Mouse (Mus musculus): ENCODE data around the gene Stox1. TPM values are rescaled to one million over a fixed set of nuclear protein-coding genes. Genes with fewer than 3 reads are reported as not detected.

Stox1 gene
- 1.7 TPM for polyA plus RNA-seq (2017; shearing (Covaris generic))

DNA sequence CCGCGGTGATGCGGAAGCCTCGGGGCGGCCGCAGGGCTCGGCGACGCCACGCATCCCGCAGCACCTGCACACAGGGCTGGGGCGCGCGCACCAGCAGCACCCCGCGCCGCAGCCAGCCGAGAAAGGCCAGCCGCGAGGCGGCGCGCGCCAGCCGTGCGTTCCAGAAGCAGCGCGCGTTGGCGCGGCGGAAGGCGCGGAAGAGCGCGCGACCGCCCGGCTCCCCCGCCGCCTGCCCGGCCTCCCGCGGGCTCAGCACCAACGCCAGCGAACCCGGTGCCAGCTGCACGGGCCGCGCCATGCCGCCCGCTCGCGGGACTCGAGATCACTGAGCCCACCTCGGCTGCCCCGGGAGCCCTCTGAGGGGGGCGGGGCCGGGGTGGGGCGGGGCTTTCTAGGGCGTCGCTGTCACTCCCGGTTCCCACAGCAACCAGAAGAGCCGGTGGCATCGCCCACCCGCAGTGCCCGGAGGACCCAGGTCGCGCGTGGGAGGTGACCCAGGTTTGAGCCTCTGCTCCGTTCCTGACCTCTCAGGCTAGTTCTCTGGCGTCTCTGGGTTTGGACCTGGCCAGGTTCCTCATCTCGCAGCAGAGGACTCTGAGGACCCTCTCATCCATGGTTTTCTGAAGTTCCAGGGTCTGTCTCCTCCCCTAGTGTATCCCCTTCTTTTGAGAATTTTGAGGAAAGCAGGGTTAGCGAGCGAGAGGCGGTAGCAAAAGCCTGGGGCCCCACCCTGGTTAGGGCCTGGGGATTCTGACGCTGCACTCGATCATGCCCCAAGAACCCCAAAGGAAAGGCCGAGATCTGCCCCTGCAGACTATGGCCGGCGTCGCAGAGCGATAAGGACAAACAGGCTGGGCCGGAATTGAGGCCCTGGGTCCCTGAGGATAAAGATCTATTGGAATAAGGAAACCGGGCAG, at the start of gene Stox1:
Gene Stox1 (minus strand): TSS at position 358 of the 917 bp plus-strand sequence.

DNA sequence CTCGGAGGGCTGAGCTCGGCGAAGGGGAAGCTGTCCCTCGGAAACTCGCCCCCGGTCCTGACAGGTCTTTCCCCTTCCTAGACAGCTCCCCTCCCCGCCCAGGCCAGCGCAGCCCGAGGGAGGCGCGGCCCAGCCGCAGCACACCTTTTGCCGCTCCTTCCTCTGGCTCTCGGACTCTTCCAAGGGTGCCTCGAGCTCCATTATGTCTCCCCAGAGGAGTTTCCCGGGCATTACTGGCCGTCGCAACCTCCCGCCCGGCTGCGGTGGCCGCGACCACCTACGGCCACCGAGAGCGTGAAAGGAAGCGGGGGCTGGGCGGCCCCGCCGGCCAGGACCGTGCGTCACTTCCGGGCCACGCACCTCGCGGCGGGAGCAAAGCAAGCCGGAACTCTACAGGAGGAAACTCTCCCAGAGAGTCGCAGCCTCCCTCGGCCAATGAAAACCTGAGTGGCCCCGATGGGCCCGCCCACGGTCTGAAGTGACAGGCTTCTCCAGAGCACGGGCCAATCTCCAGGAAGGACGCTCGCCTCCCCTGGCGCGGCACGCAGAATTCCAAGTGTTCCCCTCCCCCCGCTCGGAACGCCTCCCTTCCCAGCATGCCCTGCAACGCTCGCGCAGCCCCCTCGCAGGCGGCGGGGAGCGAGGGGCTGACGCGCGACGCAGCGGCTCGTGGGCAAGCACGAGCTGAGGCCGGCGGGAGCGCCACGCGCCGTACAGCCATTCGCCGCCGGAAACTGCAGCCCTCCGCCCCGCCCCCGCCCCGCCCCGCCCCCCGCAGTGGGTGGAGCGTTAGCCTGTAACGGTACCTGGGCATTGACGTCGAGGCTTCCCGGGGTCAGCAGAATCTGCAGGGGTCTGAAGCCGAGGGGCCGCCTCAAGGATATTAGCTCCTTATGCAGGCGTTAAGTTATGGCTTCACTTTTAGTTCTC, 74.8 kb downstream of the Stox1 start, which contains the start of gene Ddx50:
Gene Ddx50 (minus strand): TSS at position 338 of the 930 bp plus-strand sequence.

Other genes starting within 250 kb of the Stox1 start
- 81.4 TPM for gene Vps26a, start 239.3 kb downstream of the Stox1 start, polyA plus RNA-seq (2017; shearing (Covaris generic))
- 1,417 TPM for gene Srgn, start 198.7 kb downstream of the Stox1 start, polyA plus RNA-seq (2017; shearing (Covaris generic))
- 6.0 TPM for gene Kif1bp, start 147.7 kb downstream of the Stox1 start, polyA plus RNA-seq (2017; shearing (Covaris generic))
- 55.3 TPM for gene Ddx21, start 123.8 kb downstream of the Stox1 start, polyA plus RNA-seq (2017; shearing (Covaris generic))
- gene Ddx50, start 74.9 kb downstream of the Stox1 start, polyA plus RNA-seq (2017; shearing (Covaris generic)), result 142 TPM
- 149 TPM for gene Ccar1, start 66.2 kb upstream of the Stox1 start, polyA plus RNA-seq (2017; shearing (Covaris generic))
- 10.7 TPM for gene Tet1, start 182.9 kb upstream of the Stox1 start, polyA plus RNA-seq (2017; shearing (Covaris generic))
- 2.1 TPM for gene Slc25a16, start 194.5 kb upstream of the Stox1 start, polyA plus RNA-seq (2017; shearing (Covaris generic))
- 4.0 TPM for gene Dna2, start 220.9 kb upstream of the Stox1 start, polyA plus RNA-seq (2017; shearing (Covaris generic))